Mouse (Mus musculus) right cerebral cortex, postnatal 14 days (tissue): ENCODE results near the gene Bnipl.

Experiments used
- DNase-seq: peaks from one replicate; pipeline ENCODE4 v3.0.0; 2022

The Bnipl gene

DNA sequence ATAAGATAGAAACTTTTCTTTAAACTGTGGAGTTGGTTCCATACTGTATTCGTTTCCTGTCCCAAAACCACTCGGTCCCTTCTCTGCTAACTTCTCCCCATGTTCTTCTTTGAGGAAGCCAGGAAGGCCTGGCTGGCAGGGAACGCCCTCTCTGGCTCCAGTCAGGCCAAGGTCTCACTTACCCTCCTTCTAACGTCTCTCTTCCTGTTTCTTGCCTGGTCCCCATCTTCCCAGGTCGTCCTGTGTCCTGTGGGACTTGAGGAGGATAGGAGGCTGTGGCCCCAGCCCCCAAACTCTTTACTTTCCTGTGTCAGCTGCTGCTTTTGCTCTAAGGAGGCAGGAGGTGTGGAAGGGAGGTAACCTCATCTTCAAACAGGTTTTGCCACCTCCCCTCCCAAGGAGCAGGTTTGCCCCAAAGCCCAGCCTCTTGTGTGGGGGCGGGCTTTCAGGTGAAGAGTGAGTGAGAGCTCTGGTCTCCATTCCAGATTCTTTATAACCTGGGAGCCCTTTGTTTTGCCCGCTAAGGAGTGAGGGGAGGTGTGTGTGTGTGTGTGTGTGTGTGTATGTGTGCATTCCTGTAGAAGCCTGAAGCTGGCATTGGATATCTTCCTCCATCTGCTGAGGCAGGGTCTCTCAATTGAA, at the start of gene Bnipl:
Gene Bnipl (minus strand): TSS at position 411 of the 642 bp plus-strand sequence.
- DNase-seq = no peak

DNA sequence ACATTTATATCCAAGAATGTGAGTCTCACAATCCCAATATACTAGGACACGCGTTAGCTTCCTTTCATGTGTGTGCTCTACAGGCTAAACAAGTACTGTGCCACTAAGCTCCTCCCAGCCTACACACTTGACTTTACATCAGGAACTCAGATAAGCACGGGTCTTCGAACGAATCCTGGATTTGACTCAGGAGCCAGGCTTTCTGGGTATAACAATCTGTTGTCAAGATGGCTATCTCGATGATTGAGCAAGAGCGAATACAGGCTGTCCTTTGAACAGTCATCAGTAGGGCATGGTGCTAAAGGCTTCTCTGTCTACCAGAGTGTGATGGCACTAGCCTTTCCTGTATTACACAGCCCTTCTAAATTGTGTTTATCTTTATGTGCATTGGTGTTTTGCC, 47.0 kb upstream of the Bnipl start:
- no peak for DNase-seq

- DNase-seq = no peak
Observed at GRCm38 (mm10) chr3:95296103-95296469, 45.1 kb upstream of the Bnipl start.

GRCm38 (mm10) chr3:95295321-95296102, 44.5 kb upstream of the Bnipl start:
- no peak for DNase-seq

DNA sequence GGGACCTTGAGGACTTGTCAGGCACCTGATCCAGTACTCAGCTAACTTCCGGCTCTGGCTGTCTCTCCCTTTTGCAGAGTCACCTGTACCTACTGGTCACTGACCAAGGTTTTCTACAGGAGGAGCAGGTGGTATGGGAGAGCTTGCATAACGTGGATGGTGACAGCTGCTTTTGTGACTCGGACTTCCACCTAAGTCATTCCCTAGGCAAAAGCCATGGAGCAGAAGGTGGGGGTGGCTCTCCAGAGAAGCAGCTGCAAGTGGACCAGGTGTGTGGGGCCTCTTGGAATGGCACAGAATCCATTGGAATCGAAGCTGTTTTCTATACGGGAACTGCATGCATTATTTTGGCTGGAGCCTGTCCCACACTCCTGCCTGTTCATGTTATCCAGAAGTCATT, 43.7 kb upstream of the Bnipl start:
- DNase-seq = no peak

DNA sequence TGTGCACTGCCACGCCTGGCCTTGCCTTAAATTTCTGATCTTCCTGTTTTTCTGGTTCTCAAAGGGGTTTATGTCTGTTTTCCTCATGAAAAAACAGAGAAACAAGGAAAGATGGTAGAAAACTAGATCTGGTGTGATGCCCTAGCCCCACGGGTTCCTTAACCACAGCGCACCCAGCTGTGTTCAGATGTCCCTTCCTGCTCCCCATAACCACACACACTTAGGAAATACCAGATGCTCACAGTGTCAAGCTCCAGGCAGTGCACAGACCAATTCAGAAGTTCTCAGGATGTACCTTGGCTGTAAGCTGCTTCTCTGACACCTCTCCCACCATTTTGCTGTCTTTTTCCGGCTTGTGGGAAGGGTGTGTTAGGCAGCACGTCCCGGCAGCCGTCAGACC, 43.3 kb upstream of the Bnipl start:
- no peak for DNase-seq

DNA sequence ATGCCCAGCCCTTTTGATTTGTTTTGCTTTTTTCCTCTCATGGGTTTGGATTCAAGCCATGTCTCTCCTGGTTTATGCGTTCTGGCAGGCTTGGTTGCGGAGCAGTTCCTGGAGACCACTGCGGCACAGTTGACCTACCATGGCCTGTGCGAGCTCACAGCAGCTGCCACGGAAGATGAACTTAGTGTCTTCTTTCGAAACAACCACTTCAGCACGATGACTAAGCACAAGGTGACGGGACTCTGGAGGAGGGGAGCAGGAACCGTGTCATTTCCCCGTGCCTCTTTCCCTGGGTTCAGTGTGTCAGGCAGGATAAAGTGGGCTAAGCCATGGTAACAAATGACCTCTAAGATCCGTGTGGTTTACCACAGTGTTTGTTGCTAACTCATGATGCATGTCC, 42.5 kb upstream of the Bnipl start:
- no peak for DNase-seq

DNA sequence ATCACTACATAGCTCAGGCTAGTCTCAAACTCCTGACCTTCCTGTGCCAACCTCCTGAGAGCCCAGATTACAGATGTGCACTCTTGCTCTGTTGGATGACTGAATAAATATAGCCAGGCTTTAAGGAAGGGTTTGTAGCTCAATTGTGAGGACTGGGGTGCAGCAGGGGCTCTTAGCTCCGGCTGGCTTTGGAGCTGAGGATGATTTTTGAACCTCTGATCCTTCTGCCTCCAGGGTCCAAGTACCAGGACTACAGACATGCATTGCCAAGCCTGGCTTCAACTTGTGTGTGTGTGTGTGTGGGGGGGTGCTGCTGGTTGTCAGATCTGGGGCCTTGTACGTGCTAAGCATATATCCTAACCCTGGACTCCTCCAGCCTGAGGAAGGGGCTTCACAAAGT, 41.9 kb upstream of the Bnipl start:
- DNase-seq = no peak

GRCm38 (mm10) chr3:95291041-95291440, 40.0 kb upstream of the Bnipl start:
- no peak for DNase-seq

DNA sequence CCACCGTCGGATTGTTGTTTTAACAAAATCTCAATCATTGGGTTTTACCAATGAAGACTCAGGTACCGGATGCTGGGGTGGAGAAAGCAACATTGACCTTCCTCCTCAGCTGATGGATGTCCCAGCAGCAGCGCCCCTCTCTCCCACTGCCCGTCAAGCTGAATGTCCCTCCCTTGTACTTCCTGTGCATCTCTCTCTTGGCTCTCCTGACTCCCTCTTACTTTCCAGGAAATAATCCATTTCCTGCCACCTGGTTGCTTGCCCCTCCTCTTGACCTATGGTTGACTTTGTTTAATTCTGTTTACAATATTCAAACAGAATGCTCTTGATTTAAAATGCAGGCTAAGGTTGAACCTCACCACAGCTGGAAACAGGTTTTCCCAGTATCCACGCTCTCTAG, 39.2 kb upstream of the Bnipl start:
- DNase-seq = no peak

- no peak for DNase-seq
Observed at GRCm38 (mm10) chr3:95289419-95289818, 38.4 kb upstream of the Bnipl start.

DNA sequence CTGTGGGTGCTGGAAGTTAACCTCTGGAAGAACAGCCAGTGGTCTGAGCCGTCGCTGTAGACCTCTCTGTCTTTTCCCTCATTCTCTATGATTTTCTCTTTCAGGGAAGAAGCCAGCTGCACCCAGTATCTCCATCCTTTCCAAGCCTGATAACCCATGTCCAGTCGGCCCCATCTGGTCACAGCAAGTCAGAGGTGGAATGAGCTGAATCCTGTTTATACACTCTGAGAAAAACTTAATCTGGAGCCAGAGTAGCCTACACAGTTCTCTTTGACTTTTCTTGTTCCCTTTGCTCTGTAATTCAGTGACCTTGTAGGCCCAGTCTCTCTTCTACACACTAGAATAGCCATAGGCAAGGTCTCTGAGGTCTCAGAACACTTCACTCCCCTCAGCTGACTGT, 36.5 kb upstream of the Bnipl start:
- no peak for DNase-seq

DNA sequence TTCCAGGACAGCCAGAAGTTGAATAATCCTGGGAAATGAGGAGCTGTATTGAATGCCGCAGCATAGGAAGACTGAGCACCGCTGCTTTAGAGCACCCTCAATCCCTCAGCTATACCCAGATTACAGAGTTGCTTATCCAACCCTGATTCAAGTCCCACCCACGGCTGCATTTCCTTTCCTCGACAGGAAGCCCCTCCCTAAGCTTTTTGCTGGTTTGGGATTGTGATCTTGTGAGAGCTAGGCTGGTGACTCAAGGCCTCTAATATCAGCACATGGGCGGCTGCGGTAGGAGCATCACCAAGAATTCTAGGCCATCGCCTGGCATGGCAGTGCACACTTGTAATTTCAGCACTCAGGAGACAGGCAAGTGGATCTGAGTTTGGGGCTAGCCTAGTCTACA, 35.5 kb upstream of the Bnipl start:
- DNase-seq = no peak

GRCm38 (mm10) chr3:95286011-95286410, 35.0 kb upstream of the Bnipl start:
- DNase-seq = no peak

- DNase-seq = no peak
Observed at GRCm38 (mm10) chr3:95285390-95285789, 34.4 kb upstream of the Bnipl start.

GRCm38 (mm10) chr3:95284501-95285281, 33.7 kb upstream of the Bnipl start:
- no peak for DNase-seq

GRCm38 (mm10) chr3:95284062-95284461, 33.1 kb upstream of the Bnipl start:
- no peak for DNase-seq

GRCm38 (mm10) chr3:95283589-95283941, 32.6 kb upstream of the Bnipl start:
- no peak for DNase-seq

- DNase-seq = peak; percentile 70
Observed at GRCm38 (mm10) chr3:95282865-95283588, 32.0 kb upstream of the Bnipl start.

DNA sequence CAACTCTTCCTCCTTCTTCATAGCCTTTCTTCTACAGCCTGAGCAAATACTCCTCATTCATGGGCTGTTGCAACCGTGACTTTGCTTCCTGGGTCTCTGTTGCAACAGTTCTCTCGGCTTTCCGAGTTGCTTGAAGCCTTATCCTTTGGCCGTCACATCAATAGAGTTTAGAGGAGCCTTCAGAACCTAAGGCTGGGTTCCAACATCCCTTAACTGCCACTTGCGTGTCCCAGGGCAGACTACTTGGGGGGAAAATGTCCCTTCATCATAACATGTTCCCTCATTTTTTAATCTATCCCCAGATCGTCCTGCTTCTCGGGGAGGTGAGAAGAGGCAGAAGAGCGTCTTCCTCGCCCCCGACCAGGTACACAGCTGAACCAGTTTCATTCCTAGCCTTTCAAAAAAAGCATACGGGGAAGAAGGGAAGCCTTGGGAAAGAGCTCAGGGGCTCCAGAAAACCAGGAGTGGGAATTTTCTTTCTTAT, 31.4 kb upstream of the Bnipl start:
- DNase-seq = no peak

DNA sequence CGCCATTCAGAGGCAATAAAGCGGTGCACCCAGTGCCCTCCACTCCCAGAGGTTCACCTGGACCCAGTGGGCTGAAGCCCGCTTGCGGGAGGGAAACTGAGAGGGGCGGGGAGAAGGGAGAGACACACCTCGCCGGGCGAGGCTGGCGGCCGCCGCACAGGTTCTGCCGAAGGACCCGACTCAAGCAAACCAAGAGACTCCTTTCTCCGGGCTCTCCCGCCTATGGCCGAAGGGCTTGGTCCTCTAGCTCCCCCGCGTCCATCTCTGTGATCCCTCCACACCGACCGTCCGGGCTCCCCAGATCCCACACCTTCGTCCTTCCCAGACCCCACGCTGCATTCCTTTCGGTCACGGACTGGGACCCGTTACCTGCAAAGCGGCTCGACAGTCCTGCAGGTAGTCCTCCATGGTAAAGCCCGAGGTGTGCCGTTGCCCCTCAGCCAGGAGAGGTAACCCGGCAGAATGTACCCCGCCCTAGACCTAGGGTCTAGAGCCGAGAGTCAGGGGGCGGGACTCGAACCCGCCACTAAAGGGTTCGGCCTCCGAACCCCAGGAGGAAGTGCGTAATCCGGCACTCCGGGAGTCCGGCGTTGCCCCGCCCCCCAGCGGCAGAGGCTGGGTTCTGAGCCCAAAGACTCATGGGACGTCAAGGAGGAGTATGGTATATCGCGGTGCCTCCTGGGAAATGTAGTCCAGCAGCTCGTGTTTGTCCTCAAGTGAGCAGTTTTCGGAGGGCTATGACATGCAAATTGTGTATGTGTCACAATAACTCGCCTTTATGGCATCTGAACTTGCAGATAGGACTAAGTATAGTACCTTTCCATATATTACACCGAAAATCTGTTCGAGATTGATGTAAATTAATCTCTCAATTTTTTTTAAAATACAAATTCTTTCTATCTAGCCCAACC, 30.5 kb upstream of the Bnipl start, which contains the start of the genes Mindy1 and Prune1:
Gene Mindy1 (plus strand): TSS at position 130 of the 911 bp plus-strand sequence.
Gene Prune1 (minus strand): TSS at position 861 of the 911 bp plus-strand sequence.
- DNase-seq = peak; percentile 99

DNA sequence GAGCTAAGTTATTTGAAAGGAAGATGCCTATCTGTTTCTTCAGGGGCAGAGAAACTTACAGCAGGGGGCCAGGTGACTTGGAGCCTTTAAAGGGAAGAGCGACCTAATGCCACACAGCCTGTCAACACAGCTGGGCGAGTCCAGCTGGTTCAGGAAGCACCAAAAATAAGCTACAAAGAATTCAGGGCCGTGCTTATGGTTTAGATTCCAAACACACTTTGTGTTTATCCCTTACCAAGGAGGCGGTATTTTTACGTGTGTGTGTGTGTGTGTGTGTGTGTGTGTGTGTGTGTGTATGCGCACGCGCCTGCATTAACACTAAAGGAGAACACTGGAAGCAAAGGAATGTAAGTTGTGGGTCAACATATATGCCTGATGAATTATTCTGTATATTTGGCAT, 29.8 kb upstream of the Bnipl start:
- DNase-seq = no peak
